Mouse (Mus musculus): ENCODE results near the gene Hdac9.

Hdac9 gene

GRCm38 (mm10) chr12:34612511-34612910 is 304.4 kb downstream of the Hdac9 start:
- DNase-seq (ENCODE audit: low spot score in 2 of 2): no peak

- no peak for DNase-seq (ENCODE audit: low spot score in 2 of 2)
Measured at GRCm38 (mm10) chr12:34604521-34604920, 312.4 kb downstream of the Hdac9 start.

- no peak for DNase-seq (ENCODE audit: low spot score in 2 of 2)
Measured at GRCm38 (mm10) chr12:34594167-34594793, 322.6 kb downstream of the Hdac9 start.

- DNase-seq (ENCODE audit: low spot score in 2 of 2): no peak
Measured at GRCm38 (mm10) chr12:34587171-34587570, 329.7 kb downstream of the Hdac9 start.

- DNase-seq (ENCODE audit: low spot score in 2 of 2): no peak
Measured at GRCm38 (mm10) chr12:34582522-34582921, 334.4 kb downstream of the Hdac9 start.

- DNase-seq (ENCODE audit: low spot score in 2 of 2): no peak
Measured at GRCm38 (mm10) chr12:34579220-34579619, 337.7 kb downstream of the Hdac9 start.

GRCm38 (mm10) chr12:34571069-34571468 is 345.8 kb downstream of the Hdac9 start:
- no peak for DNase-seq (ENCODE audit: low spot score in 2 of 2)

GRCm38 (mm10) chr12:34569472-34569871 is 347.4 kb downstream of the Hdac9 start:
- no peak for DNase-seq (ENCODE audit: low spot score in 2 of 2)

GRCm38 (mm10) chr12:34569052-34569451 is 347.8 kb downstream of the Hdac9 start:
- no peak for DNase-seq (ENCODE audit: low spot score in 2 of 2)

- no peak for DNase-seq (ENCODE audit: low spot score in 2 of 2)
Measured at GRCm38 (mm10) chr12:34562331-34562730, 354.6 kb downstream of the Hdac9 start.

- no peak for DNase-seq (ENCODE audit: low spot score in 2 of 2)
Measured at GRCm38 (mm10) chr12:34559001-34559400, 357.9 kb downstream of the Hdac9 start.

GRCm38 (mm10) chr12:34554803-34555202 is 362.1 kb downstream of the Hdac9 start:
- no peak for DNase-seq (ENCODE audit: low spot score in 2 of 2)

- no peak for DNase-seq (ENCODE audit: low spot score in 2 of 2)
Measured at GRCm38 (mm10) chr12:34550268-34550667, 366.6 kb downstream of the Hdac9 start.

GRCm38 (mm10) chr12:34529165-34529545 is 387.7 kb downstream of the Hdac9 start:
- DNase-seq (ENCODE audit: low spot score in 2 of 2): no peak

- DNase-seq (ENCODE audit: low spot score in 2 of 2): peak; percentile 67 to 68
Measured at GRCm38 (mm10) chr12:34528201-34529164, 388.4 kb downstream of the Hdac9 start.

GRCm38 (mm10) chr12:34527761-34528160 is 389.1 kb downstream of the Hdac9 start:
- no peak for DNase-seq (ENCODE audit: low spot score in 2 of 2)

GRCm38 (mm10) chr12:34521468-34521867 is 395.4 kb downstream of the Hdac9 start:
- DNase-seq (ENCODE audit: low spot score in 2 of 2): no peak

- no peak for DNase-seq (ENCODE audit: low spot score in 2 of 2)
Measured at GRCm38 (mm10) chr12:34516769-34517562, 399.9 kb downstream of the Hdac9 start.

GRCm38 (mm10) chr12:34506345-34506744 is 410.6 kb downstream of the Hdac9 start:
- no peak for DNase-seq (ENCODE audit: low spot score in 2 of 2)

- DNase-seq (ENCODE audit: low spot score in 2 of 2): peak in 1 of 2 experiments; percentile 20
Measured at GRCm38 (mm10) chr12:34498751-34499626, 417.9 kb downstream of the Hdac9 start.

GRCm38 (mm10) chr12:34498331-34498730 is 418.6 kb downstream of the Hdac9 start:
- DNase-seq (ENCODE audit: low spot score in 2 of 2): no peak

All from spleen, postnatal 36 days (tissue).